Mouse (Mus musculus): Measurements from ENCODE around the gene Gm4307.
"Not testable (repeated sequence)": the region's sequence is repeated elsewhere in the genome, so short reads cannot be mapped to it uniquely, and the experiment has no call there.

Gene Gm4307

DNA sequence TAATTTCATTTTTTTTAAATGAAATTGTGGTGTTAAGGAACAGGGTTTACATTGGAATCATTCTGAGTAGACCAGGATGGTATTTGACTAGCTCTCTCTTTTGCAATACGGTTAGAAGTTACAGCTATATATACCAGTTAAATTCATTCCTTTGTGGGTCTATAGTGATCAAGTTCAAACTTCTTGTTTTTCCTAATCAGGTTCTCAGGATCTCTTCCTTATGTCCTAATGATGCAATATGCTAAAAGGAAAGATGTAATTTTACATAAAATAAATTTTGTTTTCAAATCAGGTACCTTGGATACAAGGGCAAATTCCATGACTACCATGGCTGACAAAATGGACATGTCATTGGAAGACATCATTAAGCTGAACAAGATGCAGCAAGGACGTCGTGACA is at the start of gene Gm4307:
TSS of gene Gm4307 (plus strand) at position 301 of the 400 bp plus-strand sequence.
- DNase-seq: not testable (repeated sequence)

DNA sequence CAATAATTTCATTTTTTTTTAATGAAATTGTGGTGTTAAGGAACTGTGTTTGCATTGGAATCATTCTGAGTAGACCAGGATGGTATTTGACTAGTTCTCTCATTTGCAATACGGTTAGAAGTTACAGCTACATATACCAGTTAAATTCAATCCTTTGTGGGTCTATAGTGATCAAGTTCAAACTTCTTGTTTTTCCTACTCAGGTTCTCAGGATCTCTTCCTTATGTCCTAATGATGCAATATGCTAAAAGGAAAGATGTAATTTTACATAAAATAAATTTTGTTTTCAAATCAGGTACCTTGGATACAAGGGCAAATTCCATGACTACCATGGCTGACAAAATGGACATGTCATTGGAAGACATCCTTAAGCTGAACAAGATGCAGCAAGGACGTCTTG is 25.8 kb upstream of the Gm4307 start, which contains the start of gene Gm4301:
TSS of gene Gm4301 (plus strand) at position 301 of the 400 bp plus-strand sequence.
- DNase-seq: not testable (repeated sequence)

DNA sequence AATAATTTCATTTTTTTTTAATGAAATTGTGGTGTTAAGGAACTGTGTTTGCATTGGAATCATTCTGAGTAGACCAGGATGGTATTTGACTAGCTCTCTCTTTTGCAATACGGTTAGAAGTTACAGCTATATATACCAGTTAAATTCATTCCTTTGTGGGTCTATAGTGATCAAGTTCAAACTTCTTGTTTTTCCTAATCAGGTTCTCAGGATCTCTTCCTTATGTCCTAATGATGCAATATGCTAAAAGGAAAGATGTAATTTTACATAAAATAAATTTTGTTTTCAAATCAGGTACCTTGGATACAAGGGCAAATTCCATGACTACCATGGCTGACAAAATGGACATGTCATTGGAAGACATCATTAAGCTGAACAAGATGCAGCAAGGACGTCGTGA is 20.6 kb upstream of the Gm4307 start, which contains the start of gene Gm4302:
TSS of gene Gm4302 (plus strand) at position 301 of the 400 bp plus-strand sequence.
- not testable (repeated sequence) for DNase-seq

DNA sequence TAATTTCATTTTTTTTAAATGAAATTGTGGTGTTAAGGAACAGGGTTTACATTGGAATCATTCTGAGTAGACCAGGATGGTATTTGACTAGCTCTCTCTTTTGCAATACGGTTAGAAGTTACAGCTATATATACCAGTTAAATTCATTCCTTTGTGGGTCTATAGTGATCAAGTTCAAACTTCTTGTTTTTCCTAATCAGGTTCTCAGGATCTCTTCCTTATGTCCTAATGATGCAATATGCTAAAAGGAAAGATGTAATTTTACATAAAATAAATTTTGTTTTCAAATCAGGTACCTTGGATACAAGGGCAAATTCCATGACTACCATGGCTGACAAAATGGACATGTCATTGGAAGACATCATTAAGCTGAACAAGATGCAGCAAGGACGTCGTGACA is 15.5 kb upstream of the Gm4307 start, which contains the start of gene Gm4303:
TSS of gene Gm4303 (plus strand) at position 301 of the 400 bp plus-strand sequence.
- not testable (repeated sequence) for DNase-seq

DNA sequence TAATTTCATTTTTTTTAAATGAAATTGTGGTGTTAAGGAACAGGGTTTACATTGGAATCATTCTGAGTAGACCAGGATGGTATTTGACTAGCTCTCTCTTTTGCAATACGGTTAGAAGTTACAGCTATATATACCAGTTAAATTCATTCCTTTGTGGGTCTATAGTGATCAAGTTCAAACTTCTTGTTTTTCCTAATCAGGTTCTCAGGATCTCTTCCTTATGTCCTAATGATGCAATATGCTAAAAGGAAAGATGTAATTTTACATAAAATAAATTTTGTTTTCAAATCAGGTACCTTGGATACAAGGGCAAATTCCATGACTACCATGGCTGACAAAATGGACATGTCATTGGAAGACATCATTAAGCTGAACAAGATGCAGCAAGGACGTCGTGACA is 10.3 kb upstream of the Gm4307 start, which contains the start of gene Gm4305:
TSS of gene Gm4305 (plus strand) at position 301 of the 400 bp plus-strand sequence.
- DNase-seq: not testable (repeated sequence)

DNA sequence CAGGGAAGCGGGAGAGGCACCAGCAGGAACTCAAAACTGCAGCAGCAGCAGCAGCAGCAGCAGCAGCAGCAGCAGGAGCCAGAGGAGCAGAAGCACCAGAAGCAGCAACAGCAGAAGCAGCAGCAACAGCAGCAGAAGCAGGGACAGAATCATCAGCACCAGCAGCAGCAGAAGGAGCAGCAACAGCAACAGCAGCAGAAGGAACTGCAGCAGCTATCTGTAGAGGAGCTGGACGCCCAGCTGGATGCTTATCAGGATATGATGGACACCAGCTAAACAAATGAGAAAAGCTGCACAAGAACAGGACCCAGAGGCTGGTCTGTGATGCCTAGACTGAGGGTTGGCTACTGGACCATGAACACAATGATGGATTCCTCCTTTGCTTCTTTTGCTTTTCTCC is 4.3 kb upstream of the Gm4307 start:
- DNase-seq: peak in 1 of 2 experiments; percentile 1

DNA sequence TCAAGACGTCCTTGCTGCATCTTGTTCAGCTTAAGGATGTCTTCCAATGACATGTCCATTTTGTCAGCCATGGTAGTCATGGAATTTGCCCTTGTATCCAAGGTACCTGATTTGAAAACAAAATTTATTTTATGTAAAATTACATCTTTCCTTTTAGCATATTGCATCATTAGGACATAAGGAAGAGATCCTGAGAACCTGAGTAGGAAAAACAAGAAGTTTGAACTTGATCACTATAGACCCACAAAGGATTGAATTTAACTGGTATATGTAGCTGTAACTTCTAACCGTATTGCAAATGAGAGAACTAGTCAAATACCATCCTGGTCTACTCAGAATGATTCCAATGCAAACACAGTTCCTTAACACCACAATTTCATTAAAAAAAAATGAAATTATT is 21.3 kb downstream of the Gm4307 start, which contains the start of gene Gm4312:
TSS of gene Gm4312 (minus strand) at position 101 of the 400 bp plus-strand sequence.
- DNase-seq: not testable (repeated sequence)

DNA sequence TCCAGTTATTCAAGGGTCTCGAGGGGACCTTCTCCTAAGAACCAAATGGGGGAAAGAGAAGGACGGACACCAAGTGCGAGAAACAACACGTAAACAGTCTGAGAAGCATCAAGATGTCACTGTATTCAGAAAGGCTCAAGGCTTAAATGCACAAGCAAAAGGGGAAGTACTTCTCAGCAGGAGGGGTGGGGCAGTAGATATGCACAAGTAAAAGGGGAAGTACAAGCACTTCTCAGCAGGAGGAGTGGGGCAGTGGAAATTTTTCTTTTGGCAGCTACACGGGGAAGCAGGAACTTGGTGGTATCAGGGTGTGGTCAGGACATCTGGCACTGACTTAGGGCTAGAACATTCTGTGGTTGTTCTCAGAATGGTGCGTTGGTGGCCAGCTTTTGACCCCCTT is 41.2 kb downstream of the Gm4307 start:
- DNase-seq: peak; percentile 3 to 6

Data from B cell, adult 2 months (primary cell).